Mouse (Mus musculus) lung, embryonic 15.5 days (tissue): Measurements from ENCODE around the gene Cldn19. TPM values are rescaled to one million over a fixed set of nuclear protein-coding genes. Genes with fewer than 3 reads are reported as not detected.

Experiments
- ATAC-seq: fragments of 200-750 bp; cut with Nextera tagmentation; 2 replicates; pipeline ENCODE4 v1.8.0; 2017; ENCODE audit warnings: moderate number of reproducible peaks, borderline replicate concordance; ENCODE audit not compliant: low FRiP score, low TSS enrichment; ENCODE audit errors: extremely low read depth
- H3K27ac ChIP-seq: fragments of 300-500 bp; sonication (generic); 2 replicates; pipeline ENCODE4 v1.5.1; 2015; ENCODE audit warnings: moderate library complexity, mild to moderate bottlenecking, inconsistent platforms
- H3K27me3 ChIP-seq: fragments of 300-500 bp; sonication (generic); 2 replicates; pipeline ENCODE4 v1.6.1; 2015; ENCODE audit warnings: inconsistent platforms
- H3K36me3 ChIP-seq: fragments of 300-500 bp; sonication (generic); 2 replicates; pipeline ENCODE4 v1.6.1; 2015; ENCODE audit warnings: inconsistent platforms
- H3K4me1 ChIP-seq: fragments of 300-500 bp; sonication (generic); 2 replicates; pipeline ENCODE4 v1.6.1; 2015; ENCODE audit warnings: inconsistent platforms
- H3K4me2 ChIP-seq: fragments of 300-500 bp; sonication (generic); 2 replicates; pipeline ENCODE4 v1.6.1; 2015; ENCODE audit warnings: inconsistent platforms, mild to moderate bottlenecking, moderate library complexity
- H3K4me3 ChIP-seq: fragments of 300-500 bp; sonication (generic); 2 replicates; pipeline ENCODE4 v1.5.1; 2015; ENCODE audit warnings: mild to moderate bottlenecking, inconsistent platforms
- H3K9ac ChIP-seq: fragments of 300-500 bp; sonication (generic); 2 replicates; pipeline ENCODE4 v1.6.1; 2015; ENCODE audit warnings: inconsistent platforms
- H3K9me3 ChIP-seq: fragments of 300-500 bp; sonication (generic); 2 replicates; pipeline ENCODE4 v1.6.1; 2016; ENCODE audit warnings: inconsistent platforms
- WGBS: fragments of 180-500 bp; shearing (Covaris S2); methylation state at CpG from one replicate; pipeline ENCODE4 v1.1.7; 2015; 5-methylcytosine and 5-hydroxymethylcytosine counted together
- polyA plus RNA-seq: library from polyadenylated mRNA; unstranded; fragments of >200 nt; fragmentation: Nextera tagmentation; extraction: Ambion mirVana; gene quantifications from 2 replicates; pipeline ENCODE4 v1.2.1, GENCODE M21; 2015

The Cldn19 gene
- not detected in 2 replicates for polyA plus RNA-seq

- H3K9ac ChIP-seq = no peak within 1 kb of the TSS
Measured at GRCm38 (mm10) chr4:119255351-119255750, at the start of gene Cldn19. TSS of gene Cldn19 (plus strand) at chr4:119255414.

GRCm38 (mm10) chr4:119216667-119217066 is 38.5 kb upstream of the Cldn19 start:
- H3K27ac ChIP-seq = no peak overlapping the region
- no peak overlapping the region for H3K9ac ChIP-seq
- no peak overlapping the region for H3K4me2 ChIP-seq
- H3K4me3 ChIP-seq = no peak overlapping the region
- H3K9me3 ChIP-seq = no peaks in the 10 kb centered on the region
- H3K27me3 ChIP-seq = no peaks in the 10 kb centered on the region
- no peaks in the 10 kb centered on the region for H3K36me3 ChIP-seq
- ATAC-seq = peak; percentile 50; the same call in 1 of the 2 replicates
- peaks cover 4% of the 10 kb centered on the region for H3K4me1 ChIP-seq
- 60% methylated on average over 8 of the region's 8 CpGs for WGBS

More at GRCm38 (mm10) chr4:119255351-119255750, at the start of gene Cldn19:
- H3K9me3 ChIP-seq = no peaks in the 10 kb centered on the region
- no peak within 1 kb of the TSS for H3K4me3 ChIP-seq
- H3K4me1 ChIP-seq = peaks cover 16% of the 10 kb centered on the region
- H3K27ac ChIP-seq = no peak within 1 kb of the TSS
- H3K4me2 ChIP-seq = no peak within 1 kb of the TSS
- H3K27me3 ChIP-seq = no peaks in the 10 kb centered on the region
- no peak for ATAC-seq
- 73% methylated on average over 12 of the region's 12 CpGs for WGBS
- H3K36me3 ChIP-seq = no peaks in the 10 kb centered on the region

DNA sequence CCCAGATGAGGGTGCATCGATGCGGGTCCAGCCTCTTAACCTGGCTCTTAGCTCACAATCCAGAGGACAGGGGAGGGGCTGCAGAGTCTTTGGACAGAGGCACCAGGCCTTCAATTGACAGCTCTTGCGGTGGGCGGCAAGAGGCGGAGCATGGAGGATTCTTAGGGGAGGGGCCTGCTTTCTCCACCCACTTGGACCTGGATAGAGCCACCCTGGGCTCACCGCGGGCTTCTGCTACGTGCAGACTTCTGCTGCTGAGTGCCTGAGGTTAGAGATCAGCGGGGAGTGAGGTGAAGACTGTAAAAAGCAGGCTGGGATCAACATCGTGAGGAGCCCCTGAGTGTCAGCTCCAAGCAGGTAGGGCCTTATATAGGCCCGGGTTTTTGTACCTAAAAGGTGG is 37.0 kb upstream of the Cldn19 start, which contains the start of gene Tmem269:
TSS of gene Tmem269 (minus strand) at position 49 of the 400 bp plus-strand sequence.
- WGBS = 12% methylated on average over 11 of the region's 11 CpGs
- ATAC-seq = no peak
- no peaks in the 10 kb centered on the region for H3K36me3 ChIP-seq
- no peak within 1 kb of the TSS for H3K9ac ChIP-seq
- H3K27ac ChIP-seq = no peak within 1 kb of the TSS
- no peak within 1 kb of the TSS for H3K4me3 ChIP-seq
- H3K9me3 ChIP-seq = no peaks in the 10 kb centered on the region
- H3K4me1 ChIP-seq = peaks cover 4% of the 10 kb centered on the region
- no peak within 1 kb of the TSS for H3K4me2 ChIP-seq
- H3K27me3 ChIP-seq = no peaks in the 10 kb centered on the region

- Histone ChIP-seq H3K4me2 (no peak overlapping the region), H3K27ac (no peak overlapping the region), H3K9me3 (no peaks in the 10 kb centered on the region), H3K9ac (no peak overlapping the region), H3K4me1 (no peaks in the 10 kb centered on the region), H3K4me3 (no peak overlapping the region), H3K27me3 (no peaks in the 10 kb centered on the region), H3K36me3 (peaks cover 46% of the 10 kb centered on the region)
- 91% methylated on average over 1 of the region's 1 CpGs for WGBS
- no peak for ATAC-seq
Measured at GRCm38 (mm10) chr4:119223696-119224095, 31.5 kb upstream of the Cldn19 start.

DNA sequence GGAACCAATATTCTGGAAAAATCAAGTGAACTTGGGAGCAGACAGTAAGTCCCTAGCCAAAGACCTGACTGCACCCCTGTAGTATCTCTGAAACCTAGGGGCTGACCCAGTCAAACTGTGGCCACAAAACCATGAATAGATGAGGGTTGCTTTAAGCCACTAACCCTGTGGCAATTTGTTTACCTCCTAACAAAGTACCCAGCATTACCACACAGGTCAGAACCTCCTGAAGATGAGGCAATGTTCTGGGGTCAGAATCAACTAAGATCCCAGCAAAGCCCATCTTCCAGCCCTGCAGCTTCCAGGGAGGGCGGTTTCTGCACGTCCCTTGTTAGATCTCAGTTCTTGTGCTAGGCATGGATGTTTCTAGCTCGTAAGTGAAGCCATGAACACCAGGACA is 30.7 kb upstream of the Cldn19 start:
- peaks cover 46% of the 10 kb centered on the region for H3K36me3 ChIP-seq
- no peaks in the 10 kb centered on the region for H3K9me3 ChIP-seq
- H3K27me3 ChIP-seq = no peaks in the 10 kb centered on the region
- 98% methylated on average over 3 of the region's 3 CpGs for WGBS
- no peak overlapping the region for H3K9ac ChIP-seq
- no peak overlapping the region for H3K27ac ChIP-seq
- H3K4me1 ChIP-seq = no peaks in the 10 kb centered on the region
- ATAC-seq = no peak
- H3K4me2 ChIP-seq = no peak overlapping the region
- H3K4me3 ChIP-seq = no peak overlapping the region

GRCm38 (mm10) chr4:119225719-119226118 is 29.5 kb upstream of the Cldn19 start:
- no peak overlapping the region for H3K9ac ChIP-seq
- H3K27me3 ChIP-seq = no peaks in the 10 kb centered on the region
- peaks cover 46% of the 10 kb centered on the region for H3K36me3 ChIP-seq
- no peak overlapping the region for H3K4me2 ChIP-seq
- 84% methylated on average over 9 of the region's 9 CpGs for WGBS
- no peak overlapping the region for H3K27ac ChIP-seq
- no peaks in the 10 kb centered on the region for H3K4me1 ChIP-seq
- H3K9me3 ChIP-seq = no peaks in the 10 kb centered on the region
- ATAC-seq = no peak
- no peak overlapping the region for H3K4me3 ChIP-seq

DNA sequence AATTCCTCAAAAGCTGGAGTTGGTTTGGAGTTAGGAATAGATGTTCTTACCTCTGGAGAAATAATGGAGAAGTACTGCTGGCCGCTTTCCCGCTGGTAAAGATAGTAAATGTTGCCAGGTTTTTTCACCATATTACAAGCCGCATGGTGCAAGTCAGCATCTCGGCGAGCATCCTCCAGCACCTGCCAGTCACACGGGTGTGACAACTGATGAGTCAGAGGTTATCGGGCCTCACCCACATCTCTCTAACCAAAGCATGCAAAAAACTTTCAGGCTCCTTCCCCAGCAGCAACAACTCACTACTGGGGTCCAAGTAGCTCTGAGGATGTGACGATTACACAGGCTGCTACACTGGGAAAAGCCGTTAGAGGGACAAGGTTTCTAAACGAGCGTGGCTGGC is 28.5 kb upstream of the Cldn19 start:
- Histone ChIP-seq H3K36me3 (peaks cover 46% of the 10 kb centered on the region), H3K27me3 (no peaks in the 10 kb centered on the region), H3K9ac (no peak overlapping the region), H3K4me3 (no peak overlapping the region), H3K4me2 (no peak overlapping the region), H3K27ac (no peak overlapping the region), H3K9me3 (no peaks in the 10 kb centered on the region), H3K4me1 (peaks cover 5% of the 10 kb centered on the region)
- whole genome bisulfite sequencing = 91% methylated on average over 11 of the region's 11 CpGs
- no peak for ATAC-seq

GRCm38 (mm10) chr4:119232410-119233255 is 22.6 kb upstream of the Cldn19 start, which contains the start of the genes AU022252 and P3h1:
TSS of gene AU022252 (minus strand) at chr4:119232712.
TSS of gene P3h1 (plus strand) at chr4:119232915.
- peak within 1 kb of the TSS; percentile 72 for H3K4me2 ChIP-seq
- peak within 1 kb of the TSS; percentile 64 for H3K4me3 ChIP-seq
- H3K36me3 ChIP-seq = peaks cover 11% of the 10 kb centered on the region; the same call in 1 of the 2 replicates
- WGBS = under 1% methylated on average over 65 of the region's 71 CpGs
- peak; percentile 95 for ATAC-seq
- H3K4me1 ChIP-seq = peaks cover 13% of the 10 kb centered on the region
- no peaks in the 10 kb centered on the region for H3K27me3 ChIP-seq
- peak within 1 kb of the TSS; percentile 75 for H3K9ac ChIP-seq
- no peaks in the 10 kb centered on the region for H3K9me3 ChIP-seq
- peak within 1 kb of the TSS; percentile 77 for H3K27ac ChIP-seq

GRCm38 (mm10) chr4:119233256-119233901 is 21.8 kb upstream of the Cldn19 start:
- Histone ChIP-seq H3K4me1 (peaks cover 13% of the 10 kb centered on the region), H3K27me3 (no peaks in the 10 kb centered on the region), H3K4me2 (peak overlapping the region; percentile 72), H3K36me3 (peaks cover 9% of the 10 kb centered on the region; the same call in 1 of the 2 replicates), H3K27ac (peak overlapping the region; percentile 77), H3K9ac (peak overlapping the region; percentile 57), H3K4me3 (peak overlapping the region; percentile 64), H3K9me3 (no peaks in the 10 kb centered on the region)
- ATAC-seq = peak; percentile 36
- WGBS = 1% methylated on average over 35 of the region's 36 CpGs

DNA sequence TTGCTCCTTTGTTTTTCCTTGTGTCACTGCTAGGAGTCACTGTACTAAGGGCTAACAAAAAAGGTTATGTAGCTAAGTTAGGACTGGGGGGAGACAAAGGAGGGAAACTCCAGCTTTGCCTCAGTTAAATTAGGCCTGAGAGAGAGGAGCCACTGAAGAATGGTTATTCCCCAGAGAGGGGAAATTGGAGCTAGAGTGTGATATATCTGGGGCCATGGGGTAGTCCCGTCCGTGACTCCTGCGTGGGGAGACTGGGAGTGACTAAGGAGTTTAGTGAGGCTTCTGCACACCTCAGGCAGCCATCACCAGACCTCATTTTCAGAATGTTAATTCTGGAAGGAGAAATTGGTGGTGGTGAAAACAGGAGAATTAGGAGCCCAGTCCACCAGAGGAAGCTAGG is 20.9 kb upstream of the Cldn19 start:
- Histone ChIP-seq H3K27ac (no peak overlapping the region), H3K9ac (no peak overlapping the region), H3K4me1 (peaks cover 14% of the 10 kb centered on the region), H3K4me3 (peak overlapping the region; percentile 64), H3K27me3 (no peaks in the 10 kb centered on the region), H3K4me2 (peak overlapping the region; percentile 72), H3K36me3 (peaks cover 9% of the 10 kb centered on the region; the same call in 1 of the 2 replicates), H3K9me3 (no peaks in the 10 kb centered on the region)
- WGBS = 76% methylated on average over 3 of the region's 3 CpGs
- ATAC-seq = no peak

- no peaks in the 10 kb centered on the region for H3K27me3 ChIP-seq
- WGBS = 77% methylated on average over 3 of the region's 3 CpGs
- no peak for ATAC-seq
- no peak overlapping the region for H3K27ac ChIP-seq
- H3K9me3 ChIP-seq = no peaks in the 10 kb centered on the region
- no peak overlapping the region for H3K4me2 ChIP-seq
- peaks cover 14% of the 10 kb centered on the region; the same call in 1 of the 2 replicates for H3K36me3 ChIP-seq
- H3K9ac ChIP-seq = no peak overlapping the region
- peaks cover 7% of the 10 kb centered on the region for H3K4me1 ChIP-seq
- no peak overlapping the region for H3K4me3 ChIP-seq
Measured at GRCm38 (mm10) chr4:119238661-119239060, 16.6 kb upstream of the Cldn19 start.
